Mouse (Mus musculus): Measurements from ENCODE around the gene Zwilch. TPM values are rescaled to one million over a fixed set of nuclear protein-coding genes. Genes with fewer than 3 reads are reported as not detected.
"Not testable (repeated sequence)": the region's sequence is repeated elsewhere in the genome, so short reads cannot be mapped to it uniquely, and the experiment has no call there.

Gene Zwilch
- total RNA-seq, 2 experiments from 2014 or later: 2.7 to 4.0 TPM

DNA sequence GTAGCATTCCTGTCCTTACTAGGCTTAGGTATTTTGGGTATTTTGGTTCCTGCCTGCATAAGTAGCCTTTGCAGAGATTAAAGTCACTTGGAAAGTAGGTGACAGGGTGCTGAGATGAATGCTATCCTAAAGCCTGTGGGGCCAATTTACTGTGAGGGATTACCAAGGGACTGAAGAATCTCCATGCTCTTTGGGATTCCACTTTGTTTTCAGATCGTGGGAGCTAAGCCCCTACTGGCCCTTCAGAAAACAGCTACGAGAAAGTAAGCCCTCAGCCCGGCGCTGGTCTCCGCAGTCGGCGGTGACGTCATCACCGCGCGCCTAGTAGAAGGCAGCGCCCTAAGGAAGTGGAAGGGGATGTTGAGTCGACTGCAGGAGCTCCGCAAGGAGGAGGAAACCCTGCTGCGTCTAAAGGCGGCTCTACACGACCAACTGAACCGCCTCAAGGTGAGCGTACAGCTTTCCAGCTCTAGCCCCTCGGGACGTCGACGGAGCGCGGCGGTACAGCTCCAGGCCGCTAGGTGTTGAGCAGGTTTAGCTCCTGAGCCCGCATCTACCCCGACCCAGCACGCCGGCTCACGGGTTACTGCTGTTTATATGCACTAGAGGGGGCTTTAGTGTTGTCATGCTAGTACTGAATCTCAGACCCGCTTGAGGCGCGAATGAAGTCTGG, 6.2 kb upstream of the Zwilch start, which contains the start of gene Snapc5:
TSS of gene Snapc5 (plus strand) at position 301 of the 673 bp plus-strand sequence.
- DNase-seq: peak; percentile 88 to 93

DNA sequence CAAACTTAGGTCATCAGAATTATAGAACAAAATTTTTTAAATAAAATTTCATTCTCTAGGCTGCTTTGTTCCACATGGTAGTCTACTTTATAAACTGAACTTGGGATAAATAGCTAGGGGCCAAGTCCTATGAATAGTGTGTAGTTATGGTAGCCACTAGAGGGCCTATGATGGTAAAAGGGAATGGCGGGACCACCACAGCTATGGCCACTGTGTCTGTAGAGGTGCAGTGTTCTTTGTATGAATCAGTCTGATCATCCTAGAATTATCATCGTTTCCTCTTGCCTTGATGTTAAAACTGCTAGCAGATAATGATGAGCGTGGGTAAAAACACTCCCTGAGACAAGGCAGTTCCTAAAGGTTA, 5.7 kb upstream of the Zwilch start:
- no peak for DNase-seq

DNA sequence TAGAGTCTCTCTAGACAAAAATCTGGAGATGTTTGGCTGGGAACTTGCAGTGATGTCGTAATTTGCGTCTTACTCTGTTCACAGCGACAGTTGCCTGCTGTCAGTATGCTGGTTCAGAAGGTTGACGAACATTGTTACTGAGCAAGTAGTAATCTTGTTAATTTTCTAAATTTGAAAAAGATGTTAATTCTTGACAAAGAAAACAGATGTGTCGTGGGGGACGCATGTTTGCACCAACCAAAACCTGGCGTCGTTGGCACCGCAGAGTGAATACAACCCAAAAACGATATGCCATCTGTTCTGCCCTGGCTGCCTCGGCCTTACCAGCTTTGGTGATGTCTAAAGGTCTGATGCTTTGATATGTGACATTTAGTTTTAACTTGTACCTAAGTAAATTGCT, 2.5 kb upstream of the Zwilch start:
- DNase-seq: no peak

DNA sequence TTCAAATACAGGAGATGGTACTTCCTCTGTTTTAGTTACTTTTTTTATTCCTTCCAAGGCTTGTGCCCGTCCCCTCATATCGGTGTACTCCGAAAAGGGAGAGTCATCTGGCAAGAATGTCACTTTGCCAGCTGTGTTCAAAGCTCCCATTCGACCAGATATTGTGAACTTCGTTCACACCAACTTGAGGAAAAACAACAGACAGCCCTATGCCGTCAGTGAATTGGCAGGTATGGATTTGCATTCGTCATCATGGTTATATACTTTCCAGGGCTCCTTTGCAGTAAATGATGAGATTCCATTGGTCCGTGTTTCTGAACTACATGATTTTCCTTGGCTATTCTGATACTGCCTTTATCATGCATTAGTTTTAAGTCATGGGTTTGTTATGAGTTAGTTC, 1.9 kb upstream of the Zwilch start:
- no peak for DNase-seq

DNA sequence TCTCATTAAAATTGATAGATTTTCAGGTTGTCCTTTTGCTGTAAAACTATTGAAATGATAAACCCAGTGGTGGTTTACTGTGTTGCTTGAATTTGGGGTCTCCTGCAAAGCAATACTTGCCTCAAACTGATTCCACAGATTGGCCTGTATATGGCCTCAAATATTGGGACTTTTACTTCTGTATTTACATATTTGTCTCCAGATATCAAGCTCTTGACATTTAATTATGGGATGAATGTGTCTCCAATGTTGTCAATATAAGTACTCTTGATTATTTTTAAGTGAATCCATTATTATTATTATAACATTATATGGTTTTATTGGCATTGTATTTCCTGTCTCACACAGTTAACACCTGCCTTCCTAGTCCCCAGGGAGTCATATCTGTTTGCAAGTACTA, 1.4 kb upstream of the Zwilch start:
- DNase-seq: no peak

DNA sequence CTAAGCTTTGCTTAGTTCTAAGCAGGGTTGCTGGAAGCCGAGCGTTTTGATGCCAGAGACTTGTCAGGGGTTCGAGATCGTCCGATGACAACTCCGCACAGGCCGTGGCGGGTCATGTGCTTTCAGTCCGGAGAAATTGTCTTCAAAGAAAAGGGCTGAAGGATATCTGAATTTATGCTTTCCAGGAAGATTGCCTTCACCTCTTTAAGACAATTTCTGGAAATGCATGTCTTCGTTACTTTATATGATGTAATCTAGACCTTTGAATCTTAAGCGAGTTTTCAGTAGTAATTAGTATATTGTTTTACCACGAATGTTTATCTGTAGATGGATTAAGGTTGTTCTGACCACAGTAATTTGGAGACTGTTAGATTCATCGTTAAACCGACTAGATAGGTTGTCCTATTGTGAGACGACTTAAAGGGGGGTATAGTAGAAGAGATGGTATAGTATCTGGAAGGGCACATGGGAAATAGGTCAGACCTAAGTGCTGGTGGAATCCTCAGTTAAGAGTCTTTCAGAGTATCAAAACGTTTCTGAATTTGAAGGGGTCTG, 839 bp upstream of the Zwilch start:
- DNase-seq: no peak

DNA sequence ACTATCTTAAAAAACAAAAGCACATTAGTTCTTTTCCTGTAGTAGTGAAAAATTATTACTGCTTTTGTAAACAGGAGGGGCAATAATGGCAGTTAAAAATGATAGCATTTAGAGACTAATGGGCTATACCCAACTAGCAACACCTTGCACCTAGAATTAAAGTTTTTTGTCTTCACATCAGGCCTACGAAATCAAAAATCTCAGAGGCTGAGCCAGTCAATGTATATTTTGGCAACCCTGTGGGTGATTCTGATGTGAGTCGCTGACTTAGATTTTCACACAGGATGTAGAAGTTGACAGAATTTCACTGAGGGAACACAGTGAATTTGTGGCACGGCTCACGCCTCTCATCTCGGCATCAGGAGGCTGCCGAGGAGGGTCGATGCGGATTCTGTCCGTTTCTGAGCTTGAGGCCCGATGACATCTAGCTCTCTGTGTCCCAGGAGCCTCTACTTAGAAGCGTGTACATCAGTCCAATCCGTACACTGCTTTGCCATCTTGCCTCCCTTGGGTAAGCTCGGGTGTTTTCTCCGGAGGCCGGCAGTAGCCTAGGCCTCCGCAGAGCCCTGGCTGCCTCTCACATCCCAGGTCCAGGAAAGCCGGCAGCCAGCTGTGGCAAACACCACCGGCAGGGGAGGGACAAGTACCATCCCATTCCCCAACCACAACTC, 624 bp downstream of the Zwilch start:
- DNase-seq: no peak

DNA sequence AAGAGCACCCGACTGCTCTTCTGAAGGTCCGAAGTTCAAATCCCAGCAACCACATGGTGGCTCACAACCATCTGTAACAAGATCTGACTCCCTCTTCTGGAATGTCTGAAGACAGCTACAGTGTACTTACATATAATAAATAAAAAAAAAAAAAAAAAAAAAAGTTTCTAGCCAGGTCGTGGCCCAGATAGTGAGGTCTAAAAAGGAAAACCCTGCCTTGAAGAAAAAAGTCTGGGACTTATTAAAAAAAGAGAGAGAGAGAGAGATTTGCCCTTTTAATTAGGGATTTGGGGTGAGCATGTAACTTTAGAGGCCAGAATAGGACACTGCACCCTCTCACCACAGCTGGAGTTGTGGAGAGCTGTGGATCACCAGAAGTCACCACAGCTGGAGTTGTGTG, 2.9 kb downstream of the Zwilch start:
- not testable (repeated sequence) for DNase-seq

DNA sequence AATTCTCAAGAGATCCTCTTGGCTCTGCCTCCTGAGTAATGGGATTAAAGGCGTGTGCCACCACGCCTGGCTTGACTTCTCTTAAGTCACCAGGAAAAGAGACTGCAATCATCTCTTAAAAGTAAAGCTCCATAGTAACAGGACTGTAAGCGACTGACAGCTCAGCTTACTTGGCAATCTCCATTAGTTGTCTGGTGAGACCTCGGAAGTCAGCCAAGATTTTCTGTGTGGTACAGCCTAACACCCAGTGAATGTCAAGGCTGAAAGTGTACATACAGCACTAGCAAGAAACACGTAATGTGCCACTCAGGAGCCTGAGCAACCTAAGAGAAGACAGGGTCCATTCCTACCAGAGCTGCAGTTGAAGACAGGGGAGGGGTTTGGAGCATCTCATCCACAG, 12.4 kb downstream of the Zwilch start:
- peak; percentile 68 to 71 for DNase-seq

DNA sequence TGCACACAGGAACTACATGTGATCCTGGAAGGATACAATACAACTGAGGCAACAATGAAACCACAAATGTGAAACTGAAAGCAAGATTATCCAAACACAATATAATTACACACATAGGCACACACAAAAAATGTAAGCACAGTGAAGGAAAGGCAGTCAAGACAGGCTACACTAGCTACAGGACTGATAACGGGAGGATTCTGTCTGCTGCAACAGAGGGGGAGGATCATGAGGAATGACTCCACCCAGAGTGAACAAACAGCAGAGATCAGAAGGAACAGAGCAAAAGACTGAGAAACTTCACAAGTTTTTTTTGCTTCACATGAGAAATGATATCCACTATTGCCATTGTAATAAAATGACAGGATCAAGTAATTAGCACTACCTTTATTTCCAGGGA, 16.3 kb downstream of the Zwilch start:
- DNase-seq: no peak

DNA sequence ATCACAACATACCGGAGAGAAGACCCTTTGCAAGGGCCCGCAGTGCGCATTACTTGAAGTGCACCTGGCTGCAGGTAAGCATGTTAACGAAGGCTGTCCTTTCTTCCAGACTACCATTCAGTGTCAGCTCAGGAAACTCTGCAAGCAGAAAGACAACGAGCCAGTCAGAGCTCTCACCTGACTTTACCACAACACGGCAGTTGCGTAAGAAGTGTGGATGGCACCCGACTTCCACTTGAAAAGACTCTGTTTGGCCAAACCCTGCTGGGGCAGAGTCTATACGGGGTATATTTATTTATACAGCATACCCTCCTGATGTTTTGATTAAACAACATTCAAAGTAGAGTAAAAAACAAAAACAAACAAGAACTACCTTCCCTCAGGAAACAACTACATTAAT, 33.0 kb downstream of the Zwilch start:
- DNase-seq: no peak

DNA sequence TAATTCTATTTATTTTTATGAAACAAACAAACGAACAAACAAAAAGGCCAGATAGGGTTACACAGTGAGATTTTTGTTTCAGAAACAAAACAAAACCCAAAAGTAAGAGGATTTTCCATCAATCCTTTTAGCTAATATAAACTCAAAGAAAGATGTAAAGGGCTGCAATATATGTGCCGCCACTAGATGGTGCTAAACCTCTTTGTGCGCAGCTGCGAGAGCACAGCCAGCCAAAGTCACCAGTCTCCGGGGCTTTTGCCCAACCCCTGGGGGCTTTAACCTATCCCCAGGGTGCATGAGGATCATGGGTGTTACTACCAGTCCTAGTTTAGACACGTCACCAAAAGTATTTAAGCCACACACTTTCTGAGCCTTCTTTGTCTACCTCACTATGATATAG, 34.0 kb downstream of the Zwilch start:
- peak; percentile 32 to 49 for DNase-seq

DNA sequence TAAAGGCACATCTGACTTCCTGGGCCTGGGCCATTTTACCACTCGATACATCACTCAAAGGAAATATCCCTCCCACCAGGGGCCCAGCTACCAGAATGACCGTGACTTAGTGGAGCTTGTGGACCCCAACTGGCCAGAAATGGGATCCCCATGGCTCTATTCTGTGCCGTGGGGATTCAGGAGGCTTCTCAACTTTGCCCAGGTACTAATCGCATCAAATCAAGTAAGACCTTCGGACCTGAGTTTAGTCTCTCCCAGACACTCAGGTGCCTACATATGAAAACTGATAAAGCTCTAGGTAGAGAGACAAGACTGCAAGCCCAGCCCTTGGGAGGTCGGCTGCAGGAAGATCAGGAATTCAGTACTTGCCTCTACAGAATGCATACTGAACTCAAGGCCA, 41.3 kb downstream of the Zwilch start:
- DNase-seq: no peak

DNA sequence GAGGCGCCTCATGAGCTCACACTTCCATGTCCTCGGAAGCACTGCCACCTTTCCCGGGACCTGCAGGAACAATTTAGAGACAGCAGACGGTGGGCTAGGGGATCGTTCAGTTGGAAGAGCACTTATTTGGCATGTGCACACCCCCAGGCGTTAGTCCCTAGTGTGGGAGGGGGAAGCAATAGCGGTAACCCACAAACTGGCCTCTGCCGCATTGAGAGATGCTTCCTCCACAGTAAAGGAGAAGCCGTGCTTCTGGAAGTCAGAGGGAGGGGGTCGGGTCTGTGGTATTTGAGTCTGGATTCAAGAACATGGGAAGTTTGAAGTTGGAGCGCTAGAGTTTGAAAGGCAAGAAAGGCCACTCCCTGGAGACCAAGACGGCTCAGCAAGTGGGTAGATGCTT, 46.8 kb downstream of the Zwilch start:
- no peak for DNase-seq

DNA sequence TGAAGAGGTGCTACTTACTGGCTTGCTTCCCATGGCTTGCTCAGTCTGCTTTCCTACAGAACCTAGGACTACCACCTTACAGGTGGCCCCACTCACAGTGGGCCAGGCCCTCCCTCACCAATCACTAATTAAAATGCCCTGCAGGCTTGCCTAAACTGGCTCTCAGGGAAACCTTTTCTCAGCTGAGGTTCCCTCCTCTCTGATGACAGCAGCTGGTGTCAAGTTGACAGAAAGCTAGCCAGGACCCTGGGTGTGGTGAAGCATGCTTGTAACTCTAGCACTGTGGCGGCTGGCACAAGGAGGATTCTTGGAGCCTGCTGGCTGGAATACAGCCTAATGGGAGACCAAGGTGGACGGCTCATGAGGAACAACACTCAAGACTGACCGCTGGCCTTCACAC, 47.6 kb downstream of the Zwilch start:
- no peak for DNase-seq

DNA sequence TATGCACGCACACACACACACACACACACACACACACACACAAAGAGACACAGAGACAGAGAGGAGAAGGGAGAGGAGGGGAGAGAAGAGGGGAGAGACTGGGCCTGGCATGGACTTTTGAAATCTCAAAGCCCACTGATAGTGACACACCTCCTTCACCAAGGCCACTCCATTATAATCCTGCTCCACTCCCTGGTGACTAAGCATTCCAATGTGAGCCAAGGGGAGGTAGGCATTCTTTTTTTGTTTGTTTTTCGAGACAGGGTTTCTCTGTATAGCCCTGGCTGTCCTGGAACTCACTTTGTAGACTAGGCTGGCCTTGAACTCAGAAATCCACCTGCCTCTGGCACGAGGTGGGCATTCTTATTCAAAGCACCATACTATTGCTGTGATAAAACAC, 48.1 kb downstream of the Zwilch start:
- peak; percentile 28 to 40 for DNase-seq

DNA sequence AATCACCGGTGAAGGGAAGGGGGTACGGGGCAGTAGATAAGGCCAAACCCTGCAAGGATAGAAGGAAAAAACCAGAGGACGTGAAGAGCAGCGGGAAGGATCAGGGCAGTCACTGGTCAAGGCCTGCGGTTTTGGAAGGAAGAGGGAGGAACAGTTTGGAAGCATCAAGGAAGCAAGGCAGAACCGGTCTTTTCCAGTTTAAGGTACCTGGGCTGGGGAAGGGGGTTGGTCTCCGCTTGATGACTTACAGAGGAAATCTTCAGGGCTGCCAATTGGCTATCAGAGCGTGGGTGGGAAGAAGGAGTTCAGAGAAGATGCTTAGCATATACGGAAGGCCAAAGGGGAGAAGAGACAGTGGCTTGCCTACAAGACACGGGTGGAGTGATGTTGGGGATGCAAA, 50.3 kb downstream of the Zwilch start:
- DNase-seq: no peak

DNA sequence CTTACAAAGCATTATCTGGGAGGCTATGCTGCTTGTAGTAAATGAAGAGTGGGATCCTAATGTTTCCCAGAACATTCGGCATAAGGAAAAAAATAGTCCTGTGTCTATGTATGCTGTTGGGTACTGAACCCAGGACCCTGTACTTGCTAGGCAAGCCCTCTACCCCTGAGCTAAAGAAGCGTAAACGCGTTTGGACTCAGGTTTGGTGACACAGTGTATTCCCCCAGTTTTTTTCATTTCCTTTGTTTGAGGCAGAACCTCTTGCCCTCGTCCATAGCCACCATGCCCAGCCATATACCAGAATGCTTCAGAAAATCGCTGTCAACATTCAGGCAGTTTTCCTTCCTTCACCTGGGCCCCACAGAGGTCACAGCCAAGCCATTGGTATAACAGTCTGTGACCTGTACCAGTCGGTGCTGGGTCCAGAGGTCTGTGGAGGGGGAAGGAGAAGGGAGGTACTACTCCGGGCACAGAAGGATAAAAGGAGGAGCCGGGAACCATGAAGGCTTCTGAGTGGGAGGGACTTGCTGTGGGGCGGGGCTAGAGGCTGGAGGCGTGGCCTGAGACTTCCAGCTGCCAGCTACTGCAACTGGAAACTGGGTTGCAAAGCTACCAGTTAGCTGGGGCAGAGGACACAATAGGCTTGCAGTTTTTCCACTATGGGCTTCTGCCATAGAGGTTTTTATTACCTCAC, 52.2 kb downstream of the Zwilch start:
- DNase-seq: peak; percentile 62 to 73

DNA sequence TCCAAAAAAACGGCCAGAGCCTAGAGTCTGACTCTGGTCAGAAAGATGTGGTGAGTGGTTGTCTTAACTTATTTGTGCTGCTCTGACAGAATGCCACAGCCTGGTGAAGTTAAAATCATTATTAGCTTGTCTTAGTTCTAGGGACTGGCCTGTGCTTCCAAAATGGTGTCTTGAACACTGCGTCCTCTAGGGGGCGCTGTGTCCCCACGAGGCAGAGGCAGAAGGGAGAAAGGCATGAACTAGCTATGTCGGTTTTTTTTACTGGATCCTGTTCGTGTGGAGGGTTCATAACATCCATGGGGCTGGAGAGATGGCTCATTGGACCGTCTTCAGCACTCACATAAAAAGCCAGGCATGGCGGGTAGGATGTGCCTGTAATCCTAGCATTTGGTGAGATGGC, 53.0 kb downstream of the Zwilch start:
- peak; percentile 72 to 80 for DNase-seq

DNA sequence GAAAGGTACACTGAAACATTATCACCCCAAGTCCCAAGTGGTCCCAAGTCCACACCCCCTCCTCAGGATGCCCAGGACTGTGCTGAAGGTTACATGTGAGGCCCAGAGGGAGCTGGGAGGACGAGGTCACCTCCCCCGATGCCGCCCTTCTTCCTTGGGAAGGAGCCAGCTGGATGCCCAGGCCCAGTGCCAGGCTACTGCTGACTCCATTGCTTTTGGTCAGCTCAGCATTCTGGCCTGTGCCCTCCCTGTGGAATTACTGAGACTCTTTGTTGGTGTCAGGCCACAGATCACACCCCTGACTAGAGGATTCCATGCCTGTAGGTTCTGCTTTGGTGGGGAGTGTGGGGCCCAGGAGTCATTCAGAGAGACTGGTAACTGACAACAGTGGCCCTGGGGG, 56.0 kb downstream of the Zwilch start, which contains the start of gene Lctl:
TSS of gene Lctl (plus strand) at position 272 of the 400 bp plus-strand sequence.
- peak; percentile 74 to 75 for DNase-seq

DNA sequence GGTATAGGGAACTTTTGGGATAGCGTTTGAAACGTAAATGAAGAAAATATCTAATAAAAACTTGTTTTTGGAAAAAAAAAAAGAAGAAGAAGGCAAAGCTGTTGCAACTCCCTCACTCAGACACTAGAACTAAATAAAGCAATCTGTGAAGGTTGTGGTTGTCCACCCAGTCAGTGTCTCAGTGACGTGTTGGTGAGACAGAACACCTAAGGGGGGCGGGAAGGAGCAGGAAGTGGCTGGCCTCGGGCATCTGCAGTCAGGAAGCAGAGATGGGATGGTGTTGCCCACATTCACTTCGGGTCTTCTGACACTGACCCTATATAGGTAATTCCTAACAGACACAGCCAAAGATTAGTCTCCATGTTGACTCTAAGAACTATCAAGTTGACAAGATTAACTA, 57.1 kb downstream of the Zwilch start:
- DNase-seq: no peak

DNA sequence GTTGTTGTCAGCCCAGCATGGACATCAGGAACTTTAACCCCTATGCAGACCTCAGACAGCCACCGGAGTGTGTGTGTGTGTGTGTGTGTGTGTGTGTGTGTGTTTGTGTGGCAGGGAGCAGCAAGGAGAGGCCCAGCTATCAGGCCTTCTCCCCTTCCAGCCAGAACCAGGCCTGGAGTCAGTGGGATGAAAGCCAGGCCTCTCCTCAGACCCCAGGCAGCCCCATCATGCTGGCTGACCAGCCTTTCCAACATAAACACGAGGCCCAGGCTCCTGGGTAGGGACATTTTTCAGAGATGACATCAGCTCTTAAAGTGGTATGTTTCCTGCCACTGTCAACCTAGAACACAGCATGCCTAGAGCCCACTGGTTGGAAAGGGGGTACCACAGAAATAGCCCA, 58.3 kb downstream of the Zwilch start:
- DNase-seq: no peak

DNA sequence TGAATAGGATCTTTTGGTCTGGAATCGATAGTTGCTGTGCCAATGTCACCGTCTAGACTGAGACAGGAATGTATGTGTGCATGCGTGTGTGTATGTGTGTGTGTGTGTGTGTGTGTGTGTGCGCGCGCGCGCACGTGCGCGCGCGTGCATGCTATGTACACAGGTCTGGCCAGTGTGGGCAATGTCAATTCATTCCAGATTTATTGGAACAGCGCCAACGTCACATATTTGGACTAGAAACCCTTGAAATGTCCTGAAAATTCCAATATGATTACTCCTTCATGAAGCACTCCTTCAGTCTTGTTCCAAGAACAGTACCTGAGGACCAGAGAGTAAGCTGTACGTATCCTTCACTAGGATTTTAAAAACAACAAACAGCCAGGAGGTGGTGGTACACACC, 62.4 kb downstream of the Zwilch start:
- no peak for DNase-seq

All from adrenal gland, postnatal 36 days (tissue).